Mouse (Mus musculus): ENCODE data around the gene Ptpn13.

Ptpn13 gene

GRCm38 (mm10) chr5:103597604-103598003, 172.6 kb downstream of the Ptpn13 start:
- DNase-seq = peak; percentile 61 to 71

GRCm38 (mm10) chr5:103598264-103598663, 173.3 kb downstream of the Ptpn13 start:
- DNase-seq = peak; percentile 16 to 23

GRCm38 (mm10) chr5:103598881-103599280, 173.9 kb downstream of the Ptpn13 start:
- no peak for DNase-seq

GRCm38 (mm10) chr5:103603115-103603893, 178.3 kb downstream of the Ptpn13 start:
- peak; percentile 35 to 36 for DNase-seq

GRCm38 (mm10) chr5:103605707-103606106, 180.7 kb downstream of the Ptpn13 start:
- DNase-seq = no peak

- no peak for DNase-seq
Measured at GRCm38 (mm10) chr5:103610148-103610547, 185.2 kb downstream of the Ptpn13 start.

- no peak for DNase-seq
Measured at GRCm38 (mm10) chr5:103610856-103611472, 186.0 kb downstream of the Ptpn13 start.

GRCm38 (mm10) chr5:103612316-103612715, 187.3 kb downstream of the Ptpn13 start:
- no peak for DNase-seq

GRCm38 (mm10) chr5:103614356-103614755, 189.4 kb downstream of the Ptpn13 start:
- DNase-seq = no peak

GRCm38 (mm10) chr5:103617191-103617590, 192.2 kb downstream of the Ptpn13 start:
- DNase-seq = no peak

GRCm38 (mm10) chr5:103620301-103620973, 195.4 kb downstream of the Ptpn13 start:
- DNase-seq = no peak

GRCm38 (mm10) chr5:103622321-103622720, 197.3 kb downstream of the Ptpn13 start:
- no peak for DNase-seq

GRCm38 (mm10) chr5:103624831-103625230, 199.8 kb downstream of the Ptpn13 start:
- no peak for DNase-seq

GRCm38 (mm10) chr5:103628499-103628898, 203.5 kb downstream of the Ptpn13 start:
- DNase-seq = no peak

- no peak for DNase-seq
Measured at GRCm38 (mm10) chr5:103629111-103629764, 204.2 kb downstream of the Ptpn13 start, which contains the start of gene Slc10a6. Gene Slc10a6, minus strand, starts transcription at chr5:103629403.

GRCm38 (mm10) chr5:103629854-103630580, 205.0 kb downstream of the Ptpn13 start:
- DNase-seq = no peak

- no peak for DNase-seq
Measured at GRCm38 (mm10) chr5:103637162-103637561, 212.2 kb downstream of the Ptpn13 start.

- DNase-seq = no peak
Measured at GRCm38 (mm10) chr5:103644167-103644566, 219.2 kb downstream of the Ptpn13 start.

GRCm38 (mm10) chr5:103647320-103647719, 222.3 kb downstream of the Ptpn13 start:
- no peak for DNase-seq
